Mouse (Mus musculus) olfactory bulb, adult 2 months (tissue): Measurements from ENCODE around the gene Nsd1.

ENCODE experiments used
- CTCF ChIP-seq: fragments of 200-500 bp; IDR thresholded peaks from 2 replicates; pipeline ENCODE4 v1.5.1; 2012; ENCODE audit warnings: low read depth, mild to moderate bottlenecking, low read length, moderate library complexity; ENCODE audit not compliant: insufficient read depth
- POLR2A ChIP-seq: fragments of 200-500 bp; IDR thresholded peaks from 2 replicates; pipeline ENCODE4 v1.6.1; 2012; ENCODE audit warnings: mild to moderate bottlenecking, low read depth, low read length, moderate library complexity; ENCODE audit not compliant: insufficient read depth

DNA sequence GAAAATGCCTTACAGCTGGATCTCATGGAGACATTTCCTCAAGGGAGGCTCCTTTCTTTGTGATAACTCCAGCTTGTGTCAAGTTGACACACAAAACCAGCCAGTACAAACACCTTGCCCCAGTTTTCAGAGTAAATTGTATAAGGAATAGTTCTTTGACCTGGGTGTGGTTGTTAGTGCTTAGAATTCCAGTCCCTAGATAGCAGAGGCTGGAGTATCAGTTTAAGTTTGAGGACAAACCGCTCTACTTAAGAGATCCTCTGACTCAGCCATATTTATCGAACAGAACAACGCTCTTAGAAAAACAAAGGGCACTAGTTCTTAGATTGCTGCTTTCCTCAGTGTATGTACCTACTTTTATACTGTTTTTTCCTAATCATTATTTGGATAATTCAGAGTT, 33.6 kb downstream of the Nsd1 start:
- TF ChIP-seq CTCF (no peak), POLR2A (no peak)
